Mouse (Mus musculus) erythroblast, embryonic 14.5 days (primary cell): ENCODE measurements around the gene Grem2.

Experiments used
- GATA1 ChIP-seq: IDR thresholded peaks from 2 replicates; pipeline ENCODE4 v1.6.1; 2012; ENCODE audit warnings: low read length, inconsistent platforms, mixed read lengths
- TAL1 ChIP-seq: IDR thresholded peaks from 3 replicates; pipeline ENCODE4 v1.6.1; 2012; ENCODE audit warnings: low read length, inconsistent platforms, mixed read lengths

GRCm38 (mm10) chr1:174888684-174889405 is 32.8 kb downstream of the Grem2 start:
- TF ChIP-seq TAL1 (no peak), GATA1 (no peak)
